Mouse (Mus musculus): ENCODE data around the gene Triobp. TPM values are rescaled to one million over a fixed set of nuclear protein-coding genes. Genes with fewer than 3 reads are reported as not detected.

The Triobp gene
- total RNA-seq (2021), result 100 to 1,000 TPM in 1 of 2 experiments, 10 to 100 TPM in 1; 98.7 to 106 TPM

- peak; percentile 91 for DNase-seq
- intact Hi-C loops (cut with DNase I), result no loop called here
Observed at GRCm38 (mm10) chr15:78947657-78948056, at the start of gene Triobp. Gene Triobp (plus strand): TSS chr15:78947724.

DNA sequence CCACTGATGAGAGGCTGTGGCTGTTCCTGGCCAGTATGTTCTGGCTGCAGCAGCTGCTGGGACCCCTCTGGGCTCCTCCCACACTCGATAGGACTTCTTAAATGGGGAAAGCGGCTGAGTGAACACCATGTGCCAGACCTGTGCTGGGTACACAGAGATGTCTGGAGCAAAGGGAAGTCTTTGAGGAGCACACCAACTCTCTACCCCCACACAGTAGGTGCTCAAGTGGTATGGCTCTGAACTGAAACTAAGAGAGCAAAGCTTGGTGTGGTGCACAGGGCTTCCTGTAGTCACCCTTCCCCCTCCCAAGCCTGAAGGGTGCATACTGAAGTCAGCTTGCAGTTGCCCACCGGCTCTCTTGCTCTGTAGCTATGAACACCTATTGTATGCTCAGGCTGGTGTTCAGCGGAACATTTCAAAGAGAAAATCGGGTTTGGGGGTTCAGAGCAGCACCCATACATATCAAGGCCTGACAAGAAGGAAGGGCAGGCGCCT, 49.0 kb upstream of the Triobp start:
- intact Hi-C loops (cut with DNase I), result no loop called here
- DNase-seq, result no peak

DNA sequence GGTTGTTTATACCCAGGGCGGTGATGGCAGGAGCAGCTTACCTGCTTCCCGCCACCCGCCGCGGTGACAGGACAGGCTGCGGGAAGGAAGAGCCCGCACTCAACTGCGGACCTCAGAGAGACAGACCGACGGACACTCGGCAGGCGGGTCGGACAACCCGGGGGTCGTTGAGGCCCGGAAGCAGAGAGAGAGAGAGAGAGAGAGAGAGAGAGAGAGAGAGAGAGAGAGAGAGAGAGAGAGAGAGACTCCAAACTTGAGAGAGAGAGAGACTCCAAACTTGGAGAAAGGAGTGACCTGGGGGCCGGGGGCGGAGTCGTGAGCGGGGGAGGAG, 48.1 kb upstream of the Triobp start, which contains the start of gene Gm49510:
TSS of gene Gm49510 (plus strand) at position 259 of the 331 bp plus-strand sequence.
- intact Hi-C loops (cut with DNase I), result no loop called here
- no peak for DNase-seq

DNA sequence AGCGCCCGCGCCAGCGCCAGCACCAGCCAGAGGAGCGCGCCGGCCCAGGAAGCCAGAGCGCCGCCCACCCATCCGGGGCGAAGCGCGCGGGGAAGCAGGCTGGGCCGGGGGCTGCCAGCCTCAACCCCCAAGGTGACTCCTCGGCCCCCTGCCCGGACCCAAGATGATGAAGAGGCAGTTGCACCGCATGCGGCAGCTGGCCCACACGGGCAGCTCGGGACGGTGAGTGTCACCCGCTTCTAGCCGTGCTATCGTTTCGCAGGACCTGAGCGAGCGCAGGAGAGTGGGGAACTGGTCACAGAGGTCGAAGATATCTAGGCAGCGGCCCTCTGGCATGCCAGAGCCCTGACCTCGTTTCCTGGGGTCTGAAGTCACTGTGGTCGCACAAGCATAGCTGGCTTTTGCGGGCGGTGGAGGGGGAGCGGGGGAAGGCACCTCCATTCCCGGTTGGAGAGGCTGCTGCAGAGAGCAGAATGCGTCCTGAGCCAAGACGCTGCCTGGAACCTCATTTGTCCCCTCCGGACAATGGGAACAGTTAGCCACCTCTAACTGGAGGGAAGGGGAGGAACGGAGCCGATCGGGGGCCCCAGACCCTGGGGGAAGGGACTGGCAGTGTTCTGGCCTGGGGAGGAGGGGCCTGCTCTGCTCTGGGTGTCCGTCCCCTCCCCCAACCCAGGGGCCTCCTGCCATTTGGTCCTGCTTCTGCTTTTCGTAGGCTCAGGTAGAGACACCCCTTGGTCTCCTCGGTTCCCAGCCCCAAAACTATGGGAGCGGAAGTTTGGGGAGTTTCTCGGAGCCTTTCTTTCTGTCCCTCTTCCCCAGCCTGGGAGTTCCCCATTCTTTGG, 47.6 kb upstream of the Triobp start, which contains the start of gene Sh3bp1:
TSS of gene Sh3bp1 (plus strand) at position 29 of the 845 bp plus-strand sequence.
- DNase-seq, result peak; percentile 41
- intact Hi-C loops (cut with DNase I), result no loop called here

- intact Hi-C loops (cut with DNase I), result no loop called here
Observed at GRCm38 (mm10) chr15:78900585-78901421, 46.7 kb upstream of the Triobp start.

GRCm38 (mm10) chr15:78901422-78901789, 46.1 kb upstream of the Triobp start:
- DNase-seq, result no peak
- intact Hi-C loops (cut with DNase I), result no loop called here

More at GRCm38 (mm10) chr15:78900585-78901421, 46.7 kb upstream of the Triobp start:
- no peak for DNase-seq

DNA sequence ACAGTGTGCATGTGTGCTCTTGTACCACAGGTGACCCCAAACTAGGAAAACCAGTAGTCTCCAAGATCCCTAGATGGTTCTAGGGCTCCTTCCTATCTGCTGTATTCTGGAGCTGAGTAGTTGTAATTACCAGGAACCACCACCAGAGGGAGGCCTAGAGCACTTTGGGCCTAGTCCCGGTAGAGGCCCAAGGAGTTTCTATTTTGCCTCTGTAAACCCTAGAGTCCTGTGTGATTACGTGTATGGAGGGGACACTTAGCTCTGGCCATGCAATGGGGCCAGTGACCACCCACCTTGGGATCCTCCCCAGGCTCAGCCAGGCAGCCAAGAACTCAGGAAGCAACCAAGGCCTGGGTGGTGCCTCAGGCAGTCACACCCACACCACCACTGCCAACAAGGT, 44.3 kb upstream of the Triobp start:
- DNase-seq, result peak; percentile 83
- intact Hi-C loops (cut with DNase I), result no loop called here

DNA sequence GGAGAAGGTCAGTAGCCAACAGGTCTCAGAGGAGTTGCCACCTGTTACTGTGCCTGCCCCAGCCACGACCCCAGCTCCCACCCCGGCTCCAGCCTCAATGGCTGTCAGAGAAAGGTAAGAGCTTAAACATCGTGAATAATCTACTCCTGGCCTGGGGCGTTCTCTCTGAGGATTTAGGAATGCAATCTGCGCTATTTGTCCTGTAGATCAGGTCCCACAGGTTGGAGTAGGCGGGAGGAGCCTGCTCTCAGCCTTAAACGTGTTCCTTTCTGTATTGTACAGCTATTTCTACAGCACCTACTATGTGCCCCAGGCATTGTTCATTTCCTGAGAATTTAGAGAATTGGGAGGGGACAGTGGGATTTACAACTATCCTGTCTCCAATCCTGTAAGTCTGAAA, 39.1 kb upstream of the Triobp start:
- intact Hi-C loops (cut with DNase I), result no loop called here
- no peak for DNase-seq

- DNase-seq, result no peak
- intact Hi-C loops (cut with DNase I), result no loop called here
Observed at GRCm38 (mm10) chr15:78908982-78909381, 38.5 kb upstream of the Triobp start.

DNA sequence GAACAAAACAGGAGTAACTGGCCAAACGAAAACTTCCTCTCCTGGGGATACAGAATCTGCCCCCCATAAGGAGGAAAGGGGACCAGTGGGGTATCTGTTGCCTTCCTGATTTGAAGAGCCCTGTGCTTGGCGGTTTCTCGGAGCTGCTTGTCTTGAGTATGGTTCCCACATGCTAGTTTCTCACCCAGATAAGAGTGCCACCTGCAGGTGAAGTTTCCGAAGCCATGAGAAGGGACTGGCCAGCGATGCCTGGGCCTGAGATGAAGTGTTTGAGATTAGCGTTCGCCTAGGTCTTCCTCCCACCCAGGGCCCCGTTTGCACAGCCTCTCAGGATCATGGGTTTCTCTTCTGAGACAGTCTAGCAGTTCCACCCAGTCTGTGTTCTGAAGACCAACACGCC, 35.5 kb upstream of the Triobp start:
- DNase-seq, result peak; percentile 49
- intact Hi-C loops (cut with DNase I), result no loop called here

- peak; percentile 99 for DNase-seq
- intact Hi-C loops (cut with DNase I), result no loop called here
Observed at GRCm38 (mm10) chr15:78913632-78914090, 33.9 kb upstream of the Triobp start, which contains the start of gene Pdxp. Gene Pdxp (plus strand): TSS chr15:78913919.

DNA sequence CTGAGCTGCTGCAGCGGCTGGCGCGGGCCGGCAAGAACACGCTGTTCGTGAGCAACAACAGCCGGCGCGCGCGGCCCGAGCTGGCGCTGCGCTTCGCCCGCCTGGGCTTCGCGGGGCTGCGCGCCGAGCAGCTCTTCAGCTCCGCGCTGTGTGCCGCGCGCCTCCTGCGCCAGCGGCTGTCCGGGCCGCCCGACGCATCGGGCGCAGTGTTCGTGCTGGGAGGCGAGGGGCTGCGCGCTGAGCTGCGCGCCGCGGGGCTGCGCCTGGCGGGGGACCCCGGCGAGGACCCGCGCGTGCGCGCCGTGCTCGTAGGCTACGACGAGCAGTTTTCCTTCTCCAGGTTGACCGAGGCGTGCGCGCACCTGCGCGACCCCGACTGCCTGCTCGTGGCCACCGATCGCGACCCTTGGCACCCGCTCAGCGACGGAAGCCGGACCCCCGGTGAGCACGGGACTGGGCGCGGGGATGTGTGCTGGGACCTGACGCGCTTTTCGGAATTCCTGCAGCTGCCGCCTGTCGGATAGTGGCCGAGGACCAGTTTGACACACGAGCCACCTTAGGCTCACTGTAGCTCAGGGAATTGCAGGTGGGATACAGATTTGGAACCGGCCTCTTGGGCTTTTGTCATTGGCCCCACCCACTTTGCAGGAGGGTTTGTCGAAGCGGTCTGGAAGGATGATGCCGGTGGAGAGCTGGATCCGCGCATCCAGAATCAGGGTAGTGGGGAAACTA, 33.3 kb upstream of the Triobp start:
- DNase-seq, result peak; percentile 65
- intact Hi-C loops (cut with DNase I), result no loop called here

- no peak for DNase-seq
- intact Hi-C loops (cut with DNase I), result no loop called here
Observed at GRCm38 (mm10) chr15:78914823-78915659, 32.5 kb upstream of the Triobp start.

- intact Hi-C loops (cut with DNase I), result no loop called here
- peak; percentile 71 for DNase-seq
Observed at GRCm38 (mm10) chr15:78915660-78916017, 31.9 kb upstream of the Triobp start.

DNA sequence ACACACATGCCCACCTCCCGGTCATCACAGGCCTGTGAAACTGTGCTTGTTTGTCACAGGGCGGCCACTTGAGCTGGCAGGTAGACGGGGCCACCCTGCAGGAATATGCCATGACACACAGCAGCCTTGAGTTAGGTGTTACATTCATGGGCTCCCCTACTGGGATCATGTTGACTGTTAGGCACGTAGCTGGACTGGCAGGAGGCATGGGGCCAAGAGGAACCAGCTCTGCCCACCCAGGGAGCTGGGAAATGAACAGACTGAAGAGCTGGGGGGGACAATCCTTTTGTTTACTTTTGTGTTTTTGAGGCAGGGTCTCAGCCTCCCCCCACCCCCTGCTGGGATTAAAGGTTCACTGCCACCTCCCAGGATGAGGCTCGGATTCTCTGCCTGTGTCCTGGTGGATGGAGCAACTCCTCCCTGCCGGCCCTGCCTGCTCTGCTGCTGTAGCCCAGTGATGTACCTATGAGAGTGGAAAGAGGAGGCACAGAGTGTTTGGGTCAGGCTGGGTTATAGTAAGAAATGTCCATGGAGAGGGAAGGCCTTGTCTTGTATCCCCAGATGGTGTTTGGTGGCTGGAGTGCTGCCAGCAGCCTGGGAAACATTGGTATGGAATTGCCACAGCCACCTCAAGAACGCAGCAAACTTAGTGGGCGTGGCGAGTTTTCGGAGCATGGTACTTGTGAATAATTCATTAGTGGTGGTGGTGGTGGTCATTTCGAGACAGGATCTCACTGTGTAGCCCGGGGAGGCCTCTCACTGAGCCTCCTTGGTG, 31.3 kb upstream of the Triobp start:
- peak; percentile 67 for DNase-seq
- intact Hi-C loops (cut with DNase I), result no loop called here

GRCm38 (mm10) chr15:78918126-78918525, 29.4 kb upstream of the Triobp start:
- intact Hi-C loops (cut with DNase I), result no loop called here
- no peak for DNase-seq

DNA sequence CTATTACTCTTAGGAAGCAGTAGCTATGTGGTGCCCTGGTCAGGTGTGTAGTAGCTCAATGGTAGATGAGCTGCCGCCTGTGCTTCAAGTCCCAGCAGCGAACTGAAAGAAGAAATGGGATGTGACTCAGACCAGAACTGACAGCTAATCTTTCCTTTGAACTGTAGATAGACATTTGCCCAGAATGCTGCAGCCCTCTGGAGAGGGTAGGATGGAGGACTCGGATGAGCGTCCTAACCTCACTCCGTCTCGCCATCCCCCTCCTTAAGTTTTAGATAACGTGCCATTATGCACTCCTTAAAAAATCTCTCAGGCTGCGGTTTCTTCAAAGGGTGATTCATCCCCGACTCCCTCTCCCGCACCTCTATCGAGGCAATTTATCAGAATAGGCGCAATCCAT, 27.6 kb upstream of the Triobp start:
- DNase-seq, result no peak
- intact Hi-C loops (cut with DNase I), result no loop called here

DNA sequence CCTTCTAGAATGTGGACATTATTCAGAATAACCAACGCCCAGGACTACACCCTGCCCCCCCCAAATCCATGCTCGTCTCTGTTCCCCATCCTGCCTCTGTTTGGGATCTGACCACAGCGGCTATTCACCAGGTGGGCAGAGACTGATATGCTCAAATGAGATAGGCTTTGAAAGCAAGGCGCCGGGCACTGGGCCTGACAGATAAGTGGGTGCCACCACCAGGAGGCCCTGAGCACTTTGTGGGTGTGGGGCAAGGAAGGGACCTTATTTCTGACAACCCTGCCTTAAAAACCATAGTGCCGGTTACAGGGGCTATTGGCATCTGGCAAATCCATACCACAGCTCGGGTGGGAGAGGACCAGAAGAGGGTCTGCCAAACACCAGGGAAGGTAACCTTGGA, 24.8 kb upstream of the Triobp start:
- DNase-seq, result no peak
- intact Hi-C loops (cut with DNase I), result no loop called here

- no peak for DNase-seq
- intact Hi-C loops (cut with DNase I), result no loop called here
Observed at GRCm38 (mm10) chr15:78923585-78923984, 23.9 kb upstream of the Triobp start.
